Mouse (Mus musculus) B cell, adult (primary cell): ENCODE results near the gene Ace3. TPM values are rescaled to one million over a fixed set of nuclear protein-coding genes. Genes with fewer than 3 reads are reported as not detected.

Source experiments
- total RNA-seq: library from RNA; stranded (reverse); gene quantifications from 4 replicates; pipeline ENCODE4 v1.2.4, GENCODE M21; 2023; ENCODE audit not compliant: inconsistent age

Ace3 gene
- not detected in 4 replicates for total RNA-seq

DNA sequence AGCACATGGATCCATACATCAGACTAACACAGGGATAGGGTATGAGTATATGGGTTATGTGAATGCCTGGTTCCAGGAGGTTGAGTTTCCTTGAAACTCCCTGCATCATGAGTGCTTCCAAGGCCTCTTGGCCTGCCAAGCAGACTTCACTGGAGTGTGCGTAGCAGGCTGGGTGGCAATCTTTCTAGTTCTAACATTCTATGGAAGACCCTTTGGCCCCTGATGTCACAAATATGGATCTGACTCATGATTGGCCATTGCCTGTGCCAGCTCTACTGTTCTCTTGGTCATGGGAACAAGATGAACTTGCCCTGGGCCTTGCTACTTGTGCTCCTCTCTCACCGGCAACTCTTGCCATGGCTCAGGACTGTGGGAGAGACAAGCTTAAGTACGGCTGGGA, at the start of gene Ace3:
Gene Ace3 (plus strand): TSS at position 301 of the 400 bp plus-strand sequence.

DNA sequence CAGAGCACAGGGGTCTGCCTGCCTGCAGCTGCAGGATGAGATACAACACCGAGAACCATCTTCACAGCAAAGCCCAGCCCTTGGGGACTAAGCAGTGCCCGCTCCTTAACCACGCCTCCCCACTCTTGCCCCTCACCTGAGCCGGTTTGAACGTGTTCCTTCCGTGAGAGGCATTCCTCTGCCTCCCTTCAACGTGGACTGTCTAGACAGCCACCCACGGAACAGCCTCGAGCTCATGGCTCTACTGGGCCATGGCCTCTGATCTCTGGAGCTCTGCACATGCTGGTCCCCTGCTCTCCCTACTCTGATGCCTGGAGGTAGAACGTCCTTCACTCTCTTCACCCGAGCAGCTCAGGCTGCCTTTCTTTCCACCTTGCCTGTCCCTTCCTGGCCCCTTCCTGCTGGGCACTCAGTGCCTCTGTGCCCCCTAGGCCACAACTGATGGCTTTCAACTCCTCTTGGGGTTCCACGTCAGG, 41.5 kb upstream of the Ace3 start, which contains the start of gene Cyb561:
Gene Cyb561 (minus strand): TSS at position 426 of the 476 bp plus-strand sequence.

DNA sequence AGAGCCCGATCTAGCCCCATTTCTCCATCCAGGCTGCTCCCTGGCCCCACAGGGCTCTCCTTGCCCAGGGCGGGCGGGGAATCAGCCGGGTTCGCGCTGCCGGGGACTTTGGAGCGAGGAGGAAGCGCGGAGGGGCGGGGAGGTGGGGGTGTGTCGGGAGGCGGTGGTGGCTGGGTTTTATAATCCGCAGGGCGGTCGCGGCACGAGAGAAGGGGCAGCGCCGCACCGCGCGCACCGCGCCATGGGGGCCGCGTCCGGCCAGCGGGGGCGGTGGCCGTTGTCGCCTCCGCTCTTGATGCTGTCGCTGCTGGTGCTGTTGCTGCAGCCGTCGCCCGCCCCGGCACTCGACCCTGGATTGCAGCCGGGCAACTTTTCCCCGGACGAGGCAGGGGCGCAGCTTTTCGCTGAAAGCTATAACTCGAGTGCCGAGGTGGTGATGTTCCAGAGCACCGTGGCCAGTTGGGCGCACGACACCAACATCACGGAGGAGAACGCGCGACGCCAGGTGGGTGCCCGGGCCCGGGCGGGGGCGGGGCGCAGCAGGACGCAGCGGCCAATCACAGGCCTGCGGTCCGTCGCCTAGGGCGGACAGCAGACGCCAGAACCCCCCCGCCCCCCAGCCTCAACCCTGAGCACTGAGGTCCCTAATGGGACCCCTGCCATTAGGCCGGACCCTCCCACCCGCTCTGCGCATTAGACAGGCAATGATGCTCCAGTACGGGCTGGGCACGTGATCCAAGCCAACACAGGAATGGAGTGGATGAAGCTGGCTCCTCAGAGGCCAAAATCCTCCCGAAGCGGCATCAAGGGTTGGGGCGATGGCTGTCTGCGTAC, 26.5 kb upstream of the Ace3 start, which contains the start of gene Ace:
Gene Ace (plus strand): TSS at position 205 of the 834 bp plus-strand sequence.

DNA sequence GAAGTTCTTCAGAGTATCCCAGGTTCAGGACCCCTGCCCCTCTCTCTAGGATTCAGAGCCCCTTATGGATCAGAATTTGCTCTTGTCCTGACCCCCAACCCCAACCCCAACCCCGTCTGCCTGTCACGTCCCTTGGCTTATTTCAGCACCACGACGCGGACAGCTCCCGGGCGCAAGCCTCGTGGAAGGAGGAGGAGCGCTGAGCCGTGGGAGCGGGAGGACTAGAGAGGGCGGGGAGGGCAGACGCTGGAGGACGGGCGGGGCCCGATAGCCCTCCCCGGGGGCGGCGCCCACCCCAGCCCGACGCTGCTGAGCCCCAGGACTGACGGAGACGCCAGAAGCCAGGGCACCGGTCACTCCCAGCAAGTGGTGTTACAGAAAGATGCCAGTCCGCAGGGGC, 13.3 kb downstream of the Ace3 start, which contains the start of gene Kcnh6:
Gene Kcnh6 (plus strand): TSS at position 304 of the 400 bp plus-strand sequence.

DNA sequence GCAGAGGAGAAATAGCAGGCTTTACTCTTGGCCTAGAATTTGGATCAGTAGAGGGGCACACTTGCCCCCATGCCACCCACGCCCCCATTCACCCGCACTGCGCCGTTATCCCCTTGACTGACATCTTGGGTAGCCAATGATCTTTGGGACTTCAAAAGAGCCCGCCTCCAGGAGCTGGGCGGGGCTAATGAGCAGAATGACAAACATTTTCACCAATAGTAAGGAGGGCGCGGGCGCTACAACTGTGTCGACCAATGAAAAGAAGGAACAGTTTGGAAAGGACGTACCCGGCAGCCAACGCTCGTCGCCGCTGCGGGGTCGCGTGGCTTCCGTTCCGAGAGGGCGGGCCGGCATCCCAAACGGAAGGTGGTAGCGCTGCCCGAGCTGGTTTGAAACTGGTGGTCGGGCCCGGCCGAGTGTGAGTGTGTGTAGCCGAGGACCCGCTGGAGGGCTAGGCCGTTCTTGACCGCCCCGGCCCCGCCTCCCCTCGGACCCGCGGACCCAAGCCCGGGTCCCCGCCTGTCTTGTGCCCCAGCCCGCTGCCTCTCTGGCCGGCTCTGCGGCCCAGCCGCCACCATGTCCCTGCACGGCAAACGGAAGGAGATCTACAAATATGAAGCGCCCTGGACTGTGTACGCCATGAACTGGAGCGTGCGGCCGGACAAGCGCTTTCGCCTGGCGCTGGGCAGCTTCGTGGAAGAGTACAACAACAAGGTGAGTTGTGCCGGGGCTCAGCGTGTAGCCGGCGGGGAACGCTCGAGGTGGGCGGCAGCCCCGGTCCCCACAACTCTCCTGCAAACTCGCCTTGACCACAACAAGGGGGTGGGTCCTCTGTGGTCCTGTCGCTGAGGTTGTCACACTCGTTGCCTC, 42.3 kb downstream of the Ace3 start, which contains the start of gene Dcaf7:
Gene Dcaf7 (plus strand): TSS at position 325 of the 870 bp plus-strand sequence.

Other genes with a start within 250 kb of the Ace3 start
- 0.54 TPM in 1 of 4 replicates, not detected in the others for gene Cyb561, start 41.3 kb upstream of the Ace3 start, total RNA-seq
- 0.22 TPM in 1 of 4 replicates, not detected in the others for gene Ace, start 26.7 kb upstream of the Ace3 start, total RNA-seq
- gene Kcnh6, start 13.4 kb downstream of the Ace3 start, total RNA-seq, result 0.19 to 0.30 TPM (median 0.21 TPM) in 3 of 4 replicates, not detected in the other
- gene Dcaf7, start 42.2 kb downstream of the Ace3 start, total RNA-seq, result 72.4 to 74.5 TPM (median 73.0 TPM) in 4 replicates
- gene Taco1, start 71.4 kb downstream of the Ace3 start, total RNA-seq, result 5.2 to 8.4 TPM (median 7.6 TPM) in 4 replicates
- gene Map3k3, start 89.9 kb downstream of the Ace3 start, total RNA-seq, result 124 to 129 TPM (median 126 TPM) in 4 replicates
- 5.4 to 8.3 TPM (median 7.5 TPM) in 4 replicates for gene Gm10840, start 166.2 kb downstream of the Ace3 start, total RNA-seq
- 461 to 507 TPM (median 495 TPM) in 4 replicates for gene Limd2, start 166.2 kb downstream of the Ace3 start, total RNA-seq
- 38.4 to 47.5 TPM (median 40.2 TPM) in 4 replicates for gene Strada, start 207.5 kb downstream of the Ace3 start, total RNA-seq
- 38.3 to 41.8 TPM (median 41.1 TPM) in 4 replicates for gene Ccdc47, start 221.7 kb downstream of the Ace3 start, total RNA-seq
- 65.5 to 75.6 TPM (median 66.4 TPM) in 4 replicates for gene Ddx42, start 222.3 kb downstream of the Ace3 start, total RNA-seq